Mouse (Mus musculus) midbrain, embryonic 12.5 days (tissue): ENCODE measurements at regions not wholly inside any gene's neighbourhood (a gene's known extent, or its start where the extent isn't known, plus 50 kb on each side); places are given as distances from the start of the nearest gene placed in this dataset.
A peak's percentile ranks its signal among the peaks of the same experiment; 100 is the strongest.

Experiments used
- ATAC-seq: fragments of 200-750 bp; cut with Nextera tagmentation; 2 replicates; pipeline ENCODE4 v1.8.0; 2017; ENCODE audit warnings: low read depth, moderate TSS enrichment, moderate library complexity; ENCODE audit not compliant: low FRiP score
- H3K27ac ChIP-seq: fragments of 300-500 bp; sonication (generic); replicated peaks from 2 replicates; pipeline ENCODE4 v1.5.1; 2016; ENCODE audit warnings: mild to moderate bottlenecking
- H3K27me3 ChIP-seq: fragments of 300-500 bp; sonication (generic); 2 replicates; pipeline ENCODE4 v1.6.1; 2016; ENCODE audit warnings: mild to moderate bottlenecking
- H3K36me3 ChIP-seq: fragments of 300-500 bp; sonication (generic); 2 replicates; pipeline ENCODE4 v1.6.1; 2016
- H3K4me1 ChIP-seq: fragments of 300-500 bp; sonication (generic); 2 replicates; pipeline ENCODE4 v1.6.1; 2016
- H3K4me2 ChIP-seq: fragments of 300-500 bp; sonication (generic); replicated peaks from 2 replicates; pipeline ENCODE4 v1.6.1; 2016; ENCODE audit warnings: mild to moderate bottlenecking, moderate library complexity
- H3K4me3 ChIP-seq: fragments of 300-500 bp; sonication (generic); 2 replicates; pipeline ENCODE4 v1.5.1; 2016; ENCODE audit warnings: mild to moderate bottlenecking
- H3K9ac ChIP-seq: fragments of 300-500 bp; sonication (generic); replicated peaks from 2 replicates; pipeline ENCODE4 v1.6.1; 2016; ENCODE audit warnings: mild to moderate bottlenecking, moderate library complexity
- H3K9me3 ChIP-seq: fragments of 300-500 bp; sonication (generic); 2 replicates; pipeline ENCODE4 v1.6.1; 2016; ENCODE audit warnings: mild to moderate bottlenecking
- WGBS: fragments of 180-500 bp; shearing (Covaris S2); methylation state at CpG from one replicate; pipeline ENCODE4 v1.1.7; 2016; 5-methylcytosine and 5-hydroxymethylcytosine counted together

GRCm38 (mm10) chr13:90424541-90424940 lies 335.1 kb upstream of the Xrcc4 start:
- Histone ChIP-seq H3K9ac (no peak overlapping the region), H3K4me2 (no peak overlapping the region), H3K9me3 (no peaks in the 10 kb centered on the region), H3K36me3 (no peaks in the 10 kb centered on the region), H3K27ac (no peak overlapping the region), H3K4me1 (no peaks in the 10 kb centered on the region), H3K4me3 (no peak overlapping the region), H3K27me3 (no peaks in the 10 kb centered on the region)
- WGBS: 91% methylated on average over 5 of the region's 5 CpGs
- ATAC-seq: no peak

- H3K4me3 ChIP-seq: no peak overlapping the region
- H3K27ac ChIP-seq: no peak overlapping the region
- H3K9me3 ChIP-seq: no peaks in the 10 kb centered on the region
- 59% methylated on average over 4 of the region's 4 CpGs for WGBS
- 0 out of 2 replicates have a peak, but pooled peaks have one; percentile 19 for ATAC-seq
- H3K27me3 ChIP-seq: no peaks in the 10 kb centered on the region
- no peak overlapping the region for H3K4me2 ChIP-seq
- H3K9ac ChIP-seq: no peak overlapping the region
- no peaks in the 10 kb centered on the region for H3K36me3 ChIP-seq
- H3K4me1 ChIP-seq: no peaks in the 10 kb centered on the region
Measured at GRCm38 (mm10) chr13:90420966-90421365, 331.6 kb upstream of the Xrcc4 start.

DNA sequence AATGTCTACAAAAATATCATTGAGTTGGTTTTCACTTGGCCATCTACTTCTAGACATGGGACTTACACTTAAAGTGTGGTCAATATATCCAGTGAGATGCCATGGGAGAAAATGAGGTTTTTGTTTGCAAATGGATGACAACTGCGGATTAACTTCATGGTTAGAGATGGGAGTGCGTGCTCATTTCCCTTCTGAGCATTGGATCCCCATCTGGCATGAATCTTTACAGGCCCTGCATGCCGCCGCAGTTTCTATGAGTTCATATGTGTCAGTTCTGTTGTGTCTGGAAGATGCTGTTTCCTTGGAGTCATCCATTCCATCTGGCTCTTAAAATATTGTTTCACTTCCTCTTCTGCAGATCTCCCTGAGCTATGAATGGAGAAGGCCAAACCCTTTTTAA lies 315.0 kb upstream of the Xrcc4 start:
- H3K36me3 ChIP-seq: no peaks in the 10 kb centered on the region
- H3K4me2 ChIP-seq: no peak overlapping the region
- no peak overlapping the region for H3K27ac ChIP-seq
- no peak overlapping the region for H3K4me3 ChIP-seq
- H3K4me1 ChIP-seq: no peaks in the 10 kb centered on the region
- WGBS: 89% methylated on average over 4 of the region's 4 CpGs
- H3K27me3 ChIP-seq: no peaks in the 10 kb centered on the region
- ATAC-seq: no peak
- no peak overlapping the region for H3K9ac ChIP-seq
- no peaks in the 10 kb centered on the region for H3K9me3 ChIP-seq

- ATAC-seq: no peak
- H3K4me2 ChIP-seq: no peak overlapping the region
- H3K9me3 ChIP-seq: no peaks in the 10 kb centered on the region
- H3K36me3 ChIP-seq: no peaks in the 10 kb centered on the region
- H3K4me1 ChIP-seq: no peaks in the 10 kb centered on the region
- H3K27ac ChIP-seq: no peak overlapping the region
- 26% methylated on average over 1 of the region's 1 CpGs for whole genome bisulfite sequencing
- H3K4me3 ChIP-seq: no peak overlapping the region
- H3K9ac ChIP-seq: no peak overlapping the region
- no peaks in the 10 kb centered on the region for H3K27me3 ChIP-seq
Measured at GRCm38 (mm10) chr13:90402061-90402460, 312.7 kb upstream of the Xrcc4 start.

DNA sequence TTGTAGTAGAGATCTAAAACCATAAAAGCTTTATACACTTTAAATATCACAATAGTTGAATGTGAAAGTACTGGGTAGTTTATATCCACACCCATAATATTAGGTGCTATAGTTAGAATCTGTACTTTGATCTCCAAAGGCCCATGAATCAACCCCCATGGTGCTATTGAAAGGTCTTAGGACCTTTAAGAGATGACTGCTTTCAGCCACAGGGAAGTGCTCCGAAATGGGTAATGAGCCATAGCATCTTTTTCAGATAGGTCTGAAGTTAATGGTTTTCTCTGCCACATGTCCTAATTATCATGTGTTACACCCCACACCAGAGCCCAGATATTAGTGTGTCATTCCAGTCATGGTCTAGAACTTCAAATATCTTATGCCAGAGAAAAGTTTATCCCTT lies 312.1 kb upstream of the Xrcc4 start:
- no peak for ATAC-seq
- no peak overlapping the region for H3K27ac ChIP-seq

DNA sequence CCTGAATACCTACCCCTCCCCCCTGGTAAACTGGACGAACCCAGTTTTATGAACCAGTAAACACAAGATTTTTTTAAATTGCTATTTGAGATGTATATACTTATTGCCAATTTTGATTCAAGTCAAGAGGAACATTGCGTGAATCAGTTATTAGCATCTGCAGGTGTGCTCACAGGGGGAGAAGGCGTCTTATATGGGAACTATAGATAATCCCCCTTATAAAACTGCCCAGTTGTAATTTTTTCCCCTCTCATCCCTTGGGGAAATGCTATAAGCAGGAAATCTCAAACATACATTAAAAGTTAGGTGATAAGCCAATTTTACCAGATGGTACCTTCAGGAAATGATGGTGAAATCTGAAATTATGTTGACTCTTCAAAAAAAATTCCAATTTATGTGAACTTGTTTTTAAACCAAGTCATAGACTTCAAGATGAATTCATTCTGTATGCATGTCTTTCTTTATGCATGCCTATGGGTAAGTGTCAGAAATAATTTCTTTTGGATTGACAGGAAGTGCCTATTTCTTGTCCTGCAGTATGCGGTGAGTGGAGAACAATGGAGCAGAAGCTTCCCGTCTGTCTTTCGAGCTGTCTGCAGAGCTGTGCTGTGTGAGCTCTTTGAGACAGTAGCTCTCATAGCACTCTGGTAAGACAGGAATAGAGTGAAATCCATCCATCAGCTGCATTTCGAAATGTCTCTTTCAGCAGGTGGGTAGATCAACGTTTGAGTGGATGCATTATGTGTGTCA lies 306.0 kb upstream of the Xrcc4 start:
- H3K4me3 ChIP-seq: no peak overlapping the region
- H3K4me1 ChIP-seq: no peaks in the 10 kb centered on the region
- H3K36me3 ChIP-seq: no peaks in the 10 kb centered on the region
- no peaks in the 10 kb centered on the region for H3K9me3 ChIP-seq
- H3K27me3 ChIP-seq: no peaks in the 10 kb centered on the region
- 79% methylated on average over 8 of the region's 8 CpGs for WGBS
- H3K4me2 ChIP-seq: no peak overlapping the region
- ATAC-seq: no peak
- no peak overlapping the region for H3K9ac ChIP-seq
- no peak overlapping the region for H3K27ac ChIP-seq

More for the DNA sequence above, 312.1 kb upstream of the Xrcc4 start:
- H3K4me2 ChIP-seq: no peak overlapping the region
- H3K4me1 ChIP-seq: no peaks in the 10 kb centered on the region
- H3K36me3 ChIP-seq: no peaks in the 10 kb centered on the region
- no peaks in the 10 kb centered on the region for H3K9me3 ChIP-seq
- H3K9ac ChIP-seq: no peak overlapping the region
- no peaks in the 10 kb centered on the region for H3K27me3 ChIP-seq
- no peak overlapping the region for H3K4me3 ChIP-seq
- 31% methylated on average over 1 of the region's 1 CpGs for WGBS

DNA sequence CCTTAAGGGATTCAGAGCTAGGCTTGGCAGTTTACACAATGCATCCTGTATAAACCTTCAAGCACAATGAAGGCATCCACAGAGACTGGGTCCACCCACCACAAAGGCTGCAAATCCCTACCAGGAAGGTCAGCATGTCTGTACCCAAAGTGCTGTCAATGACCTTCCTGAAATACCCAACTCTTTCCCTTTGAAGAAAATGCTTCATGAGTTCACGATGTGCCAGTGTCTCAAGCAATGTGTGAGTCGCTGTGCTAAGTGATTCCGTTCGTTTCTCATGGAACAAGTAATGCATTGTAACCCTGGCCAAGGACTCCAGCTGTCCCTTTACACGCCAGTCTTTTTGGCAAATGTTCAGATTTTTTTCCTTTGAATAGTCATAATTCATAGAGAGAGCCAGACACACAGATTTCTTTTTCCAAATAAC lies 305.4 kb upstream of the Xrcc4 start:
- 65% methylated on average over 5 of the region's 5 CpGs for WGBS
- peak; percentile 52; the same call in 1 of the 2 replicates for ATAC-seq
- no peak overlapping the region for H3K27ac ChIP-seq

DNA sequence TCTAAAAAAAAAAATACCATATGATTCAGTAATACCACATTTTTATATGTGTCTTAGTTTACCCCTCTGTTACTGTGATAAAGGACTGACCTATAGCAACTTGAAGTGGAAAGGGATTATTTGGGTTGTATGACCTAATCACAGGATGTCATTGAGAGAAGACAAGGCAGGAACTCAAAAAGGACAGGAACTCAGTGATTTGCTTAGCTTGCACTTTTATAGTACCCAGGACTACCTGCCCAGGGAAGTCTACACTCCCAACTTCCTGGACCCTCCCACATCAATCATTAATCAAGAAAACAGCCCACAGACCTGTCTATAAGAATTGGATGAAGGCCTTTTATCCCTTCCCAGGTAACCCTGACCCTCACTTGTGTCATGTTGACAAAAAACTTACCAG lies 303.0 kb upstream of the Xrcc4 start:
- Histone ChIP-seq H3K4me1 (no peaks in the 10 kb centered on the region), H3K27me3 (no peaks in the 10 kb centered on the region), H3K36me3 (no peaks in the 10 kb centered on the region), H3K9ac (no peak overlapping the region), H3K4me2 (no peak overlapping the region), H3K9me3 (no peaks in the 10 kb centered on the region), H3K4me3 (no peak overlapping the region), H3K27ac (no peak overlapping the region)
- ATAC-seq: no peak

More for the DNA sequence above, 305.4 kb upstream of the Xrcc4 start:
- no peak overlapping the region for H3K4me3 ChIP-seq
- no peaks in the 10 kb centered on the region for H3K36me3 ChIP-seq
- H3K4me1 ChIP-seq: no peaks in the 10 kb centered on the region
- no peak overlapping the region for H3K4me2 ChIP-seq
- H3K9ac ChIP-seq: no peak overlapping the region
- H3K27me3 ChIP-seq: no peaks in the 10 kb centered on the region
- no peaks in the 10 kb centered on the region for H3K9me3 ChIP-seq

DNA sequence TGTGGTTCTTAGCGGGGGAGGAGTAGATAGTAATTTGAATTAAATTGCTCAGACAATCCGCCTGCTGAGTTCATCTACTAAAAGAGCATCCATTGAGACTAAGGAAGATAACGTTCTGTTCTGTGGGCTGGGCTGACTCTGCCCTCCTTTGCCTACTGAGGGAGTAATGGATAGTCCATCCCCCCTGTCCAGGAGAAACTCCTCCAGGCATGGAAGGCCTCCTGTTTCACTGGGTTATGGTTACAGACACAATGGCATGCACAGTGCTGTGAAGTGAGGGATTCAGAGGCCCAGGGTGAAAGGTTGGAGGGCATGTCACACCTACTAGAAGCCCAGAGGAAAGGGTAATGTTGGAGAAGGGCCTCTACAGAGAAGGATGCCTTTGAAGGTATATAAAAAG lies 287.2 kb upstream of the Xrcc4 start:
- WGBS: 69% methylated on average over 3 of the region's 3 CpGs
- no peaks in the 10 kb centered on the region for H3K27me3 ChIP-seq
- no peak overlapping the region for H3K9ac ChIP-seq
- H3K4me1 ChIP-seq: 0 out of 2 replicates have a peak, but pooled peaks cover 3% of the 10 kb centered on the region
- no peak for ATAC-seq
- H3K36me3 ChIP-seq: no peaks in the 10 kb centered on the region
- no peak overlapping the region for H3K4me3 ChIP-seq
- no peak overlapping the region for H3K4me2 ChIP-seq
- H3K9me3 ChIP-seq: no peaks in the 10 kb centered on the region
- no peak overlapping the region for H3K27ac ChIP-seq

- no peak for ATAC-seq
- Histone ChIP-seq H3K4me2 (no peak overlapping the region), H3K9me3 (no peaks in the 10 kb centered on the region), H3K4me3 (no peak overlapping the region), H3K4me1 (0 out of 2 replicates have a peak, but pooled peaks cover 3% of the 10 kb centered on the region), H3K27me3 (no peaks in the 10 kb centered on the region), H3K27ac (no peak overlapping the region), H3K36me3 (no peaks in the 10 kb centered on the region), H3K9ac (no peak overlapping the region)
- WGBS: 73% methylated on average over 6 of the region's 6 CpGs
Measured at GRCm38 (mm10) chr13:90376207-90376606, 286.8 kb upstream of the Xrcc4 start.

- Histone ChIP-seq H3K27ac (no peak overlapping the region), H3K4me3 (no peak overlapping the region), H3K9me3 (no peaks in the 10 kb centered on the region), H3K4me1 (0 out of 2 replicates have a peak, but pooled peaks cover 3% of the 10 kb centered on the region), H3K9ac (no peak overlapping the region), H3K4me2 (no peak overlapping the region), H3K36me3 (no peaks in the 10 kb centered on the region), H3K27me3 (no peaks in the 10 kb centered on the region)
- WGBS: 73% methylated on average over 4 of the region's 4 CpGs
- no peak for ATAC-seq
Measured at GRCm38 (mm10) chr13:90371415-90372150, 282.2 kb upstream of the Xrcc4 start.

DNA sequence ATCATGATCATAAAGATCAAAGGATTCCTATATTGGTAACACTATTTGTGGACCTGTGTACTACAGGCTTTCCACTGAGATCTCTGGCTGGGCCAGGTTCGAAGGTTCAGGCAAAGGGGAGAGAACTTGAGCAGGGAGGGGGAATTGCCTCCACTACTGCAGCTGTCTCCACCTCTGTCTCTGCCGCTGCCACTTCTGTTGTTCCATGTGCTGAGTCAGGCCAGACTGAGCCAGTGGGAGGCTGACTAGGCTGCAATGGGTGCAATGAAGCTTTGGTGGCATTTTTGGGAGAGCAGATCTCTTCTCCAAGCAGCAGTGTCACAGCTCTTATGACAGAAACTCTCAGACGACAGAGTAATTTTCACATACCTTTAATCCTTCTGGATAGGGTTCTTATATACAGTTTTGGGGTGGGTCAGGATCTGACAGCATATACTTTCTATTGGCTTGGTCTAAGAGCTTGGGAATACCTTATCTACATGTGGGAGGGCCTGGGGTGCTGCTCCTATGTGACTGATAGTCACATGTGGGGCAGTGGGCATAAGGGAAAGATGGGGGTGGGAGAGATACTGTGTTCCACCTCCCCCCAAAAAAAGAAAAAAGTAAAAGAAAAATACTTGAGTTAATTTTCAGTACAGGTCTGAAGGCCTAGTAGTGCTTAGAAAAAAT lies 281.5 kb upstream of the Xrcc4 start:
- H3K9ac ChIP-seq: no peak overlapping the region
- H3K9me3 ChIP-seq: no peaks in the 10 kb centered on the region
- H3K4me2 ChIP-seq: no peak overlapping the region
- H3K27me3 ChIP-seq: no peaks in the 10 kb centered on the region
- ATAC-seq: no peak
- H3K4me1 ChIP-seq: no peaks in the 10 kb centered on the region
- WGBS: 75% methylated on average over 3 of the region's 3 CpGs
- H3K4me3 ChIP-seq: no peak overlapping the region
- no peaks in the 10 kb centered on the region for H3K36me3 ChIP-seq
- no peak overlapping the region for H3K27ac ChIP-seq
